Mouse (Mus musculus): ENCODE measurements around the gene Abcc10. TPM values are rescaled to one million over a fixed set of nuclear protein-coding genes. Genes with fewer than 3 reads are reported as not detected.

Abcc10 gene
- 3.8 and 4.8 TPM in 2 replicates for polyA plus RNA-seq (2014; fragmentation: Nextera tagmentation; extraction: Ambion mirVana)

GRCm38 (mm10) chr17:46327906-46328534 is at the start of gene Abcc10:
Abcc10 (minus strand) TSS chr17:46328352.
- DNase-seq (ENCODE audit: low spot score) (peak; percentile 99), ATAC-seq (ENCODE audit: low FRiP score) (peak; percentile 98)
- H3K9ac ChIP-seq (ENCODE audit: low read depth, low read length): peak within 1 kb of the TSS; percentile 88
- no peaks in the 10 kb centered on the region for H3K4me1 ChIP-seq (replicated peaks; ENCODE audit: control insufficient read depth, insufficient read depth, low read length)
- WGBS: under 1% methylated on average over 38 of the region's 40 CpGs
- peak within 1 kb of the TSS; percentile 87 for H3K4me2 ChIP-seq (replicated peaks; ENCODE audit: low read depth, low read length)
- no peaks in the 10 kb centered on the region for H3K36me3 ChIP-seq (ENCODE audit: control insufficient read depth, insufficient read depth, low read length)
- peak within 1 kb of the TSS; percentile 67 for H3K4me3 ChIP-seq (ENCODE audit: low read depth, low read length)
- H3K9me3 ChIP-seq (ENCODE audit: control insufficient read depth, low read length): no peaks in the 10 kb centered on the region
- H3K27ac ChIP-seq (ENCODE audit: low read depth, low read length): peak within 1 kb of the TSS; percentile 91
- H3K27me3 ChIP-seq (ENCODE audit: control insufficient read depth, insufficient read depth, low read length): no peaks in the 10 kb centered on the region; the same call in 1 of the 2 replicates

- ATAC-seq (ENCODE audit: low FRiP score) (no peak), DNase-seq (ENCODE audit: low spot score) (peak; percentile 20)
- no peak overlapping the region for H3K4me3 ChIP-seq (ENCODE audit: low read depth, low read length)
- no peaks in the 10 kb centered on the region for H3K4me1 ChIP-seq (replicated peaks; ENCODE audit: control insufficient read depth, insufficient read depth, low read length)
- H3K27ac ChIP-seq (ENCODE audit: low read depth, low read length): no peak overlapping the region
- H3K4me2 ChIP-seq (replicated peaks; ENCODE audit: low read depth, low read length): no peak overlapping the region
- WGBS: 73% methylated on average over 3 of the region's 3 CpGs
- H3K9ac ChIP-seq (ENCODE audit: low read depth, low read length): no peak overlapping the region
- no peaks in the 10 kb centered on the region for H3K36me3 ChIP-seq (ENCODE audit: control insufficient read depth, insufficient read depth, low read length)
- H3K27me3 ChIP-seq (ENCODE audit: control insufficient read depth, insufficient read depth, low read length): no peaks in the 10 kb centered on the region
- H3K9me3 ChIP-seq (ENCODE audit: control insufficient read depth, low read length): no peaks in the 10 kb centered on the region
These were observed 43.6 kb upstream of the Abcc10 start for GRCm38 (mm10) chr17:46371783-46372182.

GRCm38 (mm10) chr17:46351026-46351700 is 23.0 kb upstream of the Abcc10 start:
- Histone ChIP-seq H3K9ac (ENCODE audit: low read depth, low read length) (no peak overlapping the region), H3K9me3 (ENCODE audit: control insufficient read depth, low read length) (no peaks in the 10 kb centered on the region), H3K27ac (ENCODE audit: low read depth, low read length) (no peak overlapping the region), H3K27me3 (ENCODE audit: control insufficient read depth, insufficient read depth, low read length) (no peaks in the 10 kb centered on the region), H3K4me1 (replicated peaks; ENCODE audit: control insufficient read depth, insufficient read depth, low read length) (no peaks in the 10 kb centered on the region), H3K36me3 (ENCODE audit: control insufficient read depth, insufficient read depth, low read length) (no peaks in the 10 kb centered on the region), H3K4me3 (ENCODE audit: low read depth, low read length) (no peak overlapping the region), H3K4me2 (replicated peaks; ENCODE audit: low read depth, low read length) (no peak overlapping the region)
- ATAC-seq (ENCODE audit: low FRiP score) (no peak), DNase-seq (ENCODE audit: low spot score) (no peak)
- 86% methylated on average over 8 of the region's 8 CpGs for WGBS

- no peak overlapping the region for H3K4me2 ChIP-seq (replicated peaks; ENCODE audit: low read depth, low read length)
- DNase-seq (ENCODE audit: low spot score) (no peak), ATAC-seq (ENCODE audit: low FRiP score) (no peak)
- H3K36me3 ChIP-seq (ENCODE audit: control insufficient read depth, insufficient read depth, low read length): no peaks in the 10 kb centered on the region
- H3K4me3 ChIP-seq (ENCODE audit: low read depth, low read length): no peak overlapping the region
- H3K4me1 ChIP-seq (replicated peaks; ENCODE audit: control insufficient read depth, insufficient read depth, low read length): no peaks in the 10 kb centered on the region
- H3K27ac ChIP-seq (ENCODE audit: low read depth, low read length): no peak overlapping the region
- H3K9me3 ChIP-seq (ENCODE audit: control insufficient read depth, low read length): 0 out of 2 replicates have a peak, but pooled peaks cover 4% of the 10 kb centered on the region
- 84% methylated on average over 7 of the region's 7 CpGs for WGBS
- H3K9ac ChIP-seq (ENCODE audit: low read depth, low read length): no peak overlapping the region
- no peaks in the 10 kb centered on the region for H3K27me3 ChIP-seq (ENCODE audit: control insufficient read depth, insufficient read depth, low read length)
These were observed 13.1 kb upstream of the Abcc10 start for GRCm38 (mm10) chr17:46341208-46341607.

GRCm38 (mm10) chr17:46336475-46336874 is 8.3 kb upstream of the Abcc10 start:
- no peaks in the 10 kb centered on the region for H3K9me3 ChIP-seq (ENCODE audit: control insufficient read depth, low read length)
- H3K27ac ChIP-seq (ENCODE audit: low read depth, low read length): no peak overlapping the region
- ATAC-seq (ENCODE audit: low FRiP score): no peak
- WGBS: 17% methylated on average over 5 of the region's 5 CpGs
- H3K36me3 ChIP-seq (ENCODE audit: control insufficient read depth, insufficient read depth, low read length): no peaks in the 10 kb centered on the region
- no peak overlapping the region for H3K4me2 ChIP-seq (replicated peaks; ENCODE audit: low read depth, low read length)
- no peaks in the 10 kb centered on the region for H3K4me1 ChIP-seq (replicated peaks; ENCODE audit: control insufficient read depth, insufficient read depth, low read length)
- H3K4me3 ChIP-seq (ENCODE audit: low read depth, low read length): no peak overlapping the region
- no peaks in the 10 kb centered on the region for H3K27me3 ChIP-seq (ENCODE audit: control insufficient read depth, insufficient read depth, low read length)
- H3K9ac ChIP-seq (ENCODE audit: low read depth, low read length): no peak overlapping the region
- DNase-seq (ENCODE audit: low spot score): peak; percentile 26

- peak overlapping the region; percentile 49 for H3K9ac ChIP-seq (ENCODE audit: low read depth, low read length)
- ATAC-seq (ENCODE audit: low FRiP score): no peak
These were observed 571 bp upstream of the Abcc10 start for GRCm38 (mm10) chr17:46328723-46329122.

GRCm38 (mm10) chr17:46327413-46327905 is 693 bp downstream of the Abcc10 start:
- DNase-seq (ENCODE audit: low spot score) (no peak), ATAC-seq (ENCODE audit: low FRiP score) (no peak)
- H3K4me3 ChIP-seq (ENCODE audit: low read depth, low read length): peak overlapping the region; percentile 67
- 7% methylated on average over 20 of the region's 27 CpGs for WGBS
- peak overlapping the region; percentile 87 for H3K4me2 ChIP-seq (replicated peaks; ENCODE audit: low read depth, low read length)
- no peaks in the 10 kb centered on the region for H3K4me1 ChIP-seq (replicated peaks; ENCODE audit: control insufficient read depth, insufficient read depth, low read length)
- peak overlapping the region; percentile 91 for H3K27ac ChIP-seq (ENCODE audit: low read depth, low read length)
- no peaks in the 10 kb centered on the region; the same call in 1 of the 2 replicates for H3K27me3 ChIP-seq (ENCODE audit: control insufficient read depth, insufficient read depth, low read length)
- H3K9ac ChIP-seq (ENCODE audit: low read depth, low read length): peak overlapping the region; percentile 88
- no peaks in the 10 kb centered on the region for H3K9me3 ChIP-seq (ENCODE audit: control insufficient read depth, low read length)
- H3K36me3 ChIP-seq (ENCODE audit: control insufficient read depth, insufficient read depth, low read length): no peaks in the 10 kb centered on the region

More at GRCm38 (mm10) chr17:46328723-46329122, 571 bp upstream of the Abcc10 start:
- H3K9me3 ChIP-seq (ENCODE audit: control insufficient read depth, low read length): no peaks in the 10 kb centered on the region
- H3K27me3 ChIP-seq (ENCODE audit: control insufficient read depth, insufficient read depth, low read length): no peaks in the 10 kb centered on the region; the same call in 1 of the 2 replicates
- no peaks in the 10 kb centered on the region for H3K4me1 ChIP-seq (replicated peaks; ENCODE audit: control insufficient read depth, insufficient read depth, low read length)
- peak overlapping the region; percentile 91; the same call in 1 of the 2 replicates for H3K27ac ChIP-seq (ENCODE audit: low read depth, low read length)
- 76% methylated on average over 6 of the region's 6 CpGs for whole genome bisulfite sequencing
- DNase-seq (ENCODE audit: low spot score): no peak
- peak overlapping the region; percentile 67; the same call in 1 of the 2 replicates for H3K4me3 ChIP-seq (ENCODE audit: low read depth, low read length)
- H3K4me2 ChIP-seq (replicated peaks; ENCODE audit: low read depth, low read length): peak overlapping the region; percentile 87
- H3K36me3 ChIP-seq (ENCODE audit: control insufficient read depth, insufficient read depth, low read length): no peaks in the 10 kb centered on the region

GRCm38 (mm10) chr17:46322046-46322823 is 5.9 kb downstream of the Abcc10 start:
- no peak overlapping the region for H3K27ac ChIP-seq (ENCODE audit: low read depth, low read length)
- H3K4me3 ChIP-seq (ENCODE audit: low read depth, low read length): no peak overlapping the region
- ATAC-seq (ENCODE audit: low FRiP score) (no peak), DNase-seq (ENCODE audit: low spot score) (no peak)
- no peaks in the 10 kb centered on the region for H3K9me3 ChIP-seq (ENCODE audit: control insufficient read depth, low read length)
- no peak overlapping the region for H3K4me2 ChIP-seq (replicated peaks; ENCODE audit: low read depth, low read length)
- no peak overlapping the region for H3K9ac ChIP-seq (ENCODE audit: low read depth, low read length)
- no peaks in the 10 kb centered on the region; the same call in 1 of the 2 replicates for H3K27me3 ChIP-seq (ENCODE audit: control insufficient read depth, insufficient read depth, low read length)
- H3K4me1 ChIP-seq (replicated peaks; ENCODE audit: control insufficient read depth, insufficient read depth, low read length): no peaks in the 10 kb centered on the region
- peaks cover 5% of the 10 kb centered on the region; the same call in 1 of the 2 replicates for H3K36me3 ChIP-seq (ENCODE audit: control insufficient read depth, insufficient read depth, low read length)
- 91% methylated on average over 14 of the region's 14 CpGs for WGBS

Data from hindbrain, embryonic 11.5 days (tissue).